Mouse (Mus musculus): ENCODE results near the gene Cnn1.
"Not testable (repeated sequence)": the region's sequence is repeated elsewhere in the genome, so short reads cannot be mapped to it uniquely, and the experiment has no call there.

Gene Cnn1

DNA sequence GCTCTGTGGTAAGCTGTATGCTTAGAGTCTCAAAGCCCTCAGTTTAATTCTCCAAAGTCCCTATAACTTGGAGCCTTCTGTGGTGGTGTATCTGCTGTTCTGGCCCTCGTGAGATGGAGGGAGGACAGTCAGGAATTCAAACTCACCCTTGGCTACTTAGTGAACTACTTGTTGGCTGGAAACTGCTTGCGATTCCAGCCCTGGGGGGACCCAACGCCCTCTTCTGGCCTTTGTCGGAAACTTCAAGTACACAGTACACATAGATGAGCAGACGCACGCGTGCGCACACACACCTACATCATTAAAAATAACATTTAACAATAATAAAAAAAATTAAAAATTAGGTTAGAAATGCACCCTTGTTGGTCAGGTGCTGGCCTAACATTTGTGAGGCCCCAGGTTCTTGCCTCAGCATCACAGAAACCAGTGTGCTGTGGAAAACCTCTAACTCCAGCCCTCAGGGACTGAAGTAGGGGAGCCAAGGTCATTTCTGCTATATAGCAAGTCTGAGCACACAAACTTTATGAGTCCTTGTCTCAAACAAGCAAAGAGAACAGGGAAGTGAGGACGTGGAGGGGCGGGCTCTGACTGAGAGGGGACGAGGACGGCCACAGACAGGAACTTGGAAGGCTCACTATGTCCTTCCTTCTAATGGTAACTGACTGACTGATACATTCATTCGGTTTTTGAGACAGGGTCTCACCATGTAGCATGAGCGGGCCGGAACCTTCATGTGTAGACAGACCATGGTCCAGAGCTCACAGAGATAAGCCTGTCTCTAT lies 26.4 kb downstream of the Cnn1 start:
- no peak for DNase-seq (ENCODE audit: low read depth)

- DNase-seq (ENCODE audit: low read depth) = peak; percentile 72
Observed at GRCm38 (mm10) chr9:22131226-22131981, 32.4 kb downstream of the Cnn1 start.

DNA sequence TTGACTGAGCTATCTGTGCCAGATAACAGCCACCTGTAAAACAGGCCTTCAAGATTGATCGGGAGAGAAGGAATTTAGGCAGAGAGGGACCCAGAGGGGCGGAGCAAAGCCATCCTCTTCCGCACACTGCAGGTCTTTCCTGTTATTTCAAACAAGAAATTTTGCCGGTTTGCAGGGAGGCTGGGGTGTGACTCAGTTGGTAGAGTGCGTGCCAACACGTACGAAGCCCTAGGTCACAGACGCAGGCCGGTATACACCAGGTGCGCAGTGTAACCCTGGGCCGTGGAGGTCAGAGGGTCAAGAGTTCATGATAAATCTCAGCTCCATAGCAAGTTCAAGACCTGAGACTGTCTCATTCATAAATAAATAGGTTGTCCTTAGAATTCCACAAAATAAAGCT lies 33.2 kb downstream of the Cnn1 start:
- DNase-seq (ENCODE audit: low read depth) = peak; percentile 73

- DNase-seq (ENCODE audit: low read depth) = peak; percentile 61
Observed at GRCm38 (mm10) chr9:22134246-22134890, 35.4 kb downstream of the Cnn1 start.

GRCm38 (mm10) chr9:22134988-22135643 lies 36.1 kb downstream of the Cnn1 start:
- no peak for DNase-seq (ENCODE audit: low read depth)

- DNase-seq (ENCODE audit: low read depth) = peak; percentile 80
Observed at GRCm38 (mm10) chr9:22135644-22136390, 36.8 kb downstream of the Cnn1 start, which contains the start of gene Acp5. Acp5 (minus strand) TSS chr9:22135711.

- no peak for DNase-seq (ENCODE audit: low read depth)
Observed at GRCm38 (mm10) chr9:22136765-22137547, 37.9 kb downstream of the Cnn1 start.

DNA sequence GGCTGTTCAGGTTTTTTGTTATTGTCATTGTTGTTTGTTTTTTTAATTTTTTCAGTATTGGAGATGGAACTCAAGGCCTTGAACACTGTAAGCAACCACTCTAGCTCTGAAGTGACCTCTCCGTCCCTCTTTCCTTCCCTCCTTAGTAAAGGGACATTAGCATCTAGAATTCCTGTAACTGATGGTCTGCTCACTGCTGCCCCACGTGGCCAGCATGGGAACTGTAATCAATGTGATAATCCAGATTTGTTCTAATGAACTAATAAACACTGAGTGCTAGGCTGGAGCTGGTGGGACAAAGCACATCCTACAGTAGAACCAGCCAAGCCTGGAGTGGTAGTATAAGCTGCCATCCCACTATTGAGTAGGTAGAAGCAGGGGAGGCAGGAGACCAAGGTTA lies 39.5 kb downstream of the Cnn1 start:
- DNase-seq (ENCODE audit: low read depth) = peak; percentile 69

- DNase-seq (ENCODE audit: low read depth) = no peak
Observed at GRCm38 (mm10) chr9:22139746-22140145, 40.7 kb downstream of the Cnn1 start.

- DNase-seq (ENCODE audit: low read depth) = peak; percentile 95
Observed at GRCm38 (mm10) chr9:22143108-22144037, 44.4 kb downstream of the Cnn1 start.

- no peak for DNase-seq (ENCODE audit: low read depth)
Observed at GRCm38 (mm10) chr9:22144304-22144965, 45.4 kb downstream of the Cnn1 start.

GRCm38 (mm10) chr9:22149426-22150248 lies 50.6 kb downstream of the Cnn1 start:
- peak; percentile 27 for DNase-seq (ENCODE audit: low read depth)

DNA sequence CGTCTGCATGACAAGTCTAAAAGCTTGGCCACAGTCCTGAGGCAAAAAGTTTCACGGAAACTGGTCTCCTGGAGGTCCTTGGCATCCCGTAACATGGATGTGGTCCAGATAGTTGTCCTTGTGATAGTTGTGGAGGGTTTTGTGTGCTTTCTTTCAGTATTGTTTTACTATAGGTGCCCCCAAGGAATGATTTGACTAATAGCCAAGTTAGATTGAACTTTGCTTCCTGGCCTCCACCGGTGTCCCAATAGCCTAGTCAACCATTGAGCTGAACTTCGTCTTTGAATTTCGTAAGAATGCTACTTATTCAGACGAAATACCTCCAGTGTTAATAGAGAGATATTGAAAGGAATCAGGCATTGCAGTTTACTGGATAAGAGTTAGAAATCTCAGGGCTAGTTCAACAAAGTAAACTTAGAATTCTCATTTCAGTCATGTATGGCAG lies 51.3 kb downstream of the Cnn1 start:
- not testable (repeated sequence) for DNase-seq (ENCODE audit: low read depth)

DNA sequence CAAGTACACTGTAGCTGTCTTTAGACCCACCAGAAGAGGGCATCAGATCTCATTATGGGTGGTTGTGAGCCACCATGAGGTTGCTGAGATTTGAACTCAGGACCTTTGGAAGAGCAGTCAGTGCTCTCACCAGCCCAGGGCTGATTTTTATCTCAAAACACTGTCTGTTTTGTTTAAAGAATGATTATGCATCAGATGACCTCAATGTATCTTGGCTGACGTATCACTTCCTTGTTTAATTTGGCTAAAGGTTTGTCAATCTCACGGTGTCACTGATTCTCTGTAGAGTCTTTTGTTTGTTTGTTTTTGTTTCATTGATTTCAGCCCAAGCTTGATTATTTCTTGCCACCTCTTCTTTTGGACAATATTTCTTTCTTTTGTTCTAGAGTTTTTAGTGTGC lies 51.9 kb downstream of the Cnn1 start:
- DNase-seq (ENCODE audit: low read depth) = no peak

DNA sequence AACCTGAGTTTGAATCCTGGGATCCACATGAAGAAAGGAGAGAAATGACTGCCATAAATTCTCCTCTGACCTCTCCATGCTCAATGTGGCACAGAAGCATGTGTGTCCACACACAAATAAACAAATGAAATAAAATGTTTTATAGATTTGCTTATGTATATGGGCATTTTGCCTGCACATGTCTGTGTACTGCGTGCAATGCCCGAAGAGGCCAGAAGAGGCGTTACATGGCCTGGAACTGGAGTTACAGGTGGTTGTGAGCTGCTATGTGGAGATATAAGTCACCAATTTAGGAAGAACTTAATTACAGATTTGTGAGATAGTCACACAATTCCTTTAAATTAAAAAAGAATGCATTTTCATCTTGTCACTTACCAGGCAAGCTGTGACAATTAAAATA lies 54.8 kb downstream of the Cnn1 start:
- DNase-seq (ENCODE audit: low read depth) = peak; percentile 41

DNA sequence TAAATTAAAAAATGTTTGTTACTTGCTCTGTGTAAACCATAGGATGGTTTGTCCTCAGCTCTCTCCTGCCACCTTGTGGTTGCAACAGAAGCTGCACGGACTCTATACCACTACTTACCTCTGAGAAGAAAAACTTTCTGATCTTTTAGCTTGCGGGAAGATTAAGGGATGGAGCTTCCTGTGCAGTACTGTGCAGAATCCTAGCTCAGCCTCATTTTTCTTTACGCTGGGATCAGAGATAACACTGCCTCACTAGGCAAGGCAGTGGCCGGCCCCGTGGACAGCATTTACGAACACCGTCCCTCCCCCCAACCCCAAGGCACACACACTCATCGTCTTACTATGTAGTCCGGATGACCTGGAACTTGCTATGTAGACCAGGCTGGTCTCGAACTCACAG lies 56.6 kb downstream of the Cnn1 start:
- peak; percentile 93 for DNase-seq (ENCODE audit: low read depth)

- peak; percentile 100 for DNase-seq (ENCODE audit: low read depth)
Observed at GRCm38 (mm10) chr9:22156497-22157245, 57.7 kb downstream of the Cnn1 start, which contains the start of gene Pigyl. Pigyl (plus strand) TSS chr9:22156846.
